Mouse (Mus musculus): ENCODE measurements around the gene Arhgef16.

The Arhgef16 gene

DNA sequence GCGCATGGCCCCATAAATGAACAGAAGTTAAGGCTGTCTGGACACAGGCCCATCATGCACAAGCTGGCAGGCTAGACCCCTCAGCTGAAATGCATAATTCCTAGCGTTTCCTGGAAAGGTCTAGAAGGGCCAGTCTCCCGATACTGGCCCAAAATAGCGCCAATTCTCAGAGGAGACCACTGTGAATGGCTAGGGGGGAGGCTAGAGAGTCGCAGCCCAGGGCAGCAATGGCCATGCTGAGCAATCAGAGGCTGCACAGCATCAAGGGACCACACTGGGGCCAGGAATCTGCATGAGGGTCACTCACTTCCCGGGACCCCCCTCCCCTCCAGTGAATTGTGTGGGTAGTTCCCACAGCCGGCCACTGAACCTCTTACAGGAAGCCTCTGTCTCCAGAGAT is 17.8 kb downstream of the Arhgef16 start:
- no peak for DNase-seq

- DNase-seq, result no peak
Measured at GRCm38 (mm10) chr4:154279481-154279880, 22.0 kb downstream of the Arhgef16 start.

DNA sequence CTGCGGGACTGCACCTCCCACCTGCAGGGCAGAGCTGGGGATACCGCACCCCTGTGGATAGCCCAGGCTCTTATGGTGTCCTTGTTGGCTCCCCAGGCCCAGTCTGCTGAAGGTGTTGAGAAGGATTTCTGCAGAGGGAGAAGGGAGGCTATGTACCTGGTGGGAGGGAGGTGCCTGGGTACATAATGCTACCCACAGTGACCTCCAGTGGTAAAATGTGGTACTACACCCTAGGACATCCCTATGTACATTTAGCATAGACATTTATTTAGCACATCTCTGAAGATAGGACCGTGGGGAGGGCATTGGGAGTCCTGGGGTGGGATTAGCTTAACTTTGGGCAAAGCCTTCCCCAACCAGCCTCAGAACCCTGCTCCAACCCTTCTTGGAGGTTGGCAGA is 28.5 kb downstream of the Arhgef16 start:
- peak; percentile 83 for DNase-seq

GRCm38 (mm10) chr4:154269520-154269919 is 32.0 kb downstream of the Arhgef16 start:
- DNase-seq, result peak; percentile 40

DNA sequence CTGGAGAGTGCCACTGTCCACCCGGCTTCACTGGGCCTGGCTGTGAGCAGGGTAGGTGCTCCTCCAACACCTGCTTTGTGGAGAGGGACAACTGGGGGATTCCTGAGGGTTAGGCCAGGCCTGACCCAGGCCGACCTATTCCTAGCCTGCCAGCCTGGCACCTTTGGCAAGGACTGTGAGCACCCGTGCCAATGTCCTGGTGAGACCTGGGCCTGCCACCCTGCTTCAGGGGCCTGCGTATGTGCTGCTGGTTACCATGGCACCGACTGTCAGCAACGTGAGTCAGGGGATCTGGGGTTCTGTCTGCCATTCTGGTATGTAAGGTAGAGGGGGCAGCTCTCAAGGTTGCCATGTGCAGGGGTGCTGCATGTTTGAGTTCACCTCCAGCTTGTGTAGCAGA is 34.0 kb downstream of the Arhgef16 start:
- no peak for DNase-seq

- DNase-seq, result no peak
Measured at GRCm38 (mm10) chr4:154262071-154262470, 39.4 kb downstream of the Arhgef16 start.

DNA sequence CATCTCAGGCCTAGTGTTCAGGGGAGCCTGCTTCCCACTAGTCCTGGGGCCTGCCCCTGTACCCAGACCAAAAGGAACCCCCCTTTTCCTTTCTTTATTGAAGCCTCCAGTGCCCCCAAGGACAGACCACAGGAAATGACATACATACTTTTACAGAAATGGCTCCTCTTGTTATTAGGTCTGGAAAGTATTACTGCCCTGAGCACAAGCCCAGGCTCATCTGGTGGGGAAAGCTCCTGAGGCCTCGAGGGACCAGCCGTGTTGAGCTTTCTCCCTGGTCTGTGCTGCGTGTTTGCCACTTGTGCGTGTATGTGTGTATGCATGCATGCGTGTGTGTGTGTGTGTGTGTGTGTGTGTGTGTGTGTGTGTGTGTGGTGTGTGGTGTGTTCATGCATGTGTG is 40.7 kb downstream of the Arhgef16 start:
- DNase-seq, result no peak

DNA sequence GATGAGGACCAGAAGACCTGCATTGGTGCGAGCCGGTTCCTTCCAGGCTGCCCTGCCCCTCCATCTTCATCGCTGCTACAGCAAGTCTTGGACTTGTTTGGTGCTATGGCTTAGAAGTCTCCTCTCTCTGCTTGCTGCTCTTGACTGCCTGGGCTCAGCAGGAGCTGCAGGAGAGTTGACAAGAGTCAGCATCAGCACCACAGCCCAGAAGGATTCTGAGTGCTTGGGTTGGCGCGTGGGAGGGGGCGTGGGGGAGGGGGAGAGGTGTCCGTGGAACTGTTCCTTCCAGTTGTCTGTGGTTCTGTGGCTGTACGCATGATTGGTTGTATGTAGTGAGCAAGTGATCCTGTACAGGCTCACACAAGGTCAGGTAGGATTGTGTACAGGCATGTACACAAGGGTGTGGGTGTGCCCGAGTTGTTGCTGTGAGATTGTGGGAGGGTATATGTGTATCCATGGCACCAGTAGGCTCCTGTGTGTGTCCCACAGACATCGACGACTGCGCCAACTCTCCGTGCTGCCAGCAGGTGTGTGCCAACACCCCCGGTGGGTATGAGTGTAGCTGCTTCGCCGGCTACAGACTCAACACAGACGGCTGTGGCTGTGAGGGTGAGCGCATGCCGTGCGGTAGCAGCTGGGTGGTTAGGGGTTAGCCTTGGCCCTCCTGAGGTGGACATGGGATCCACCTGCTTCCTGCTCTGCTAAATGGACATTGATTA is 48.8 kb downstream of the Arhgef16 start:
- no peak for DNase-seq

DNA sequence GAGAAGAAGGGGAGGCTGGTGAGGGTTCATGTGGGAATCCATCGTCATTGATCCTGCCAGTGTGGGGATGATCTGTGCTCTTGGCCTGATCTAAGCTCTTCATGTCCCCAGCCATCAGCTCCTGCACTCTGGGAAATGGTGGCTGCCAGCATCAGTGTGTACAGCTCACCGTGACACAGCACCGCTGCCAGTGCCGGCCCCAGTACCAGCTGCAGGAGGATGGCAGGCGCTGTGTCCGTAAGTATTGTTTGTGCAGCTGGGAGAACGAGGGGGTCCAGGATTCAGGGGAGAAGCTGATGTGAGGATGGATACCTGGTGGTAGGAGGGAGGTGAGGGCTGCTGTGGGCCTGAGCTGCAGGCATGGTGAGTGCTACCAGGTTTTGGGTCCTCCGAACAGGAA is 52.2 kb downstream of the Arhgef16 start:
- no peak for DNase-seq

- DNase-seq, result no peak
Measured at GRCm38 (mm10) chr4:154248092-154248805, 53.2 kb downstream of the Arhgef16 start.

- no peak for DNase-seq
Measured at GRCm38 (mm10) chr4:154247207-154248091, 54.0 kb downstream of the Arhgef16 start.

DNA sequence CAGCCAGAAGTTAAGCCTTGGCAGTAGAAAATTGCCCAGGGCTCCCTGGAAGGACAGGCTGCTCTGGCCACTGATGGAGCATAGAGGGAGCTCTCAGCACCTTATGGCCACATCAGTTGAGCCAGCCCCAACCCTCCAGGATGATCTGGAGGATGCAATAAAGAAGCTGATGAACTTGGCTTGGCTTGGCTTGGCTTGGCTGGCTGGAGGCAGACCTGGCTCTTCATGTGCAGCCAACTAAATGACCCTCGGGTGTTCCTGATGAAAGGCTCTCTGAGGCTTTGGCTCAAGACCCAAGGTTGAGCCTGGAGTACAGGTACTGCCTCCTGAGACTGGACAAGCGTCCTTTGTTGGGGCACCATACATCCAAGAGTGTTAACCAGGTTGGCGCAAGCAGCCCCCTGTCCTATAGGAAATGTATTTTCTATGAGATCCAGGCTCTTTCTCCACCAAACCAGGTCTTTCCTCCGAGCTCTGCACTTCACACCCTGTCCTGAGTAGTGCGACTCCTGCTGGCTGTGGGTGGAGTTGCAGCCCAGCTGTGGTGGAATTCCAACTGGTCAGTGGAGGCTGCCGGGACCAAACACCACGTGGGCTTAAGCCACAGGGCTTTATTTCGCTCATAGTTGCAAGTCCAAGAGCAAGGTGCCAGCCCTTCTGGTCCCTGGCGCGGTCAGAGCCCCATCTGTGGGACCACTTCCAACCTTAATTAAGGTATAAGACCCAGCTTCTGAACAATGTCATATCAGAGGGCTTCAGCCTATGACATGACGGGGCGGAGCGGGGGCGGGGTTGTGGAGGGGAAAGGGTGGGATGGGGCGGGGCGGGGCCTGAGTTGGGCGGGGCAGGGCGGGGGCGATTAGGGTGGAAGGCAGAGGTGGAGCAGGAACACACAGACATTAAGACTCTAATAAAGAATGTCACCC is 55.1 kb downstream of the Arhgef16 start:
- peak; percentile 83 for DNase-seq

GRCm38 (mm10) chr4:154245342-154245741 is 56.1 kb downstream of the Arhgef16 start:
- no peak for DNase-seq

DNA sequence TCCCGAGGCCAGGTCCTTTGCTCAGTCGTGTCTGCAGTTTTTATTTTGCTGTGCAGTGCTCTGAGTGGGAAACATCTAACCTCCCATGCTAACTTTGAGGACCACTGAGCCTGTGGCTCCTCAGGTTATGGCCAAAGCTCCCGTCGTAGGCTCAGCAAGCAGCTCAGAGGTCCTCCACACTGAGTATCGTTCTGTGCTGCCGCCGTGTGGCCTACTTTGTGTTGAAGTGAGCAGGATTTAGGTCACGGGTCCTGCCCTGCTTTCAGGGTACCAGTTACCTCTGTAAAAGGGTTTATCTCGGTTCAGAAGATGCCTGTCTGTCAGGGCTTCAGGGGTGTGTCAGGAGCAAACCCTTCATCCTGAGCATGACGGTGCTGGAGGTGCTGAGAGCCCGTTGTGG is 60.9 kb downstream of the Arhgef16 start:
- DNase-seq, result no peak

- no peak for DNase-seq
Measured at GRCm38 (mm10) chr4:154239199-154239598, 62.3 kb downstream of the Arhgef16 start.

- DNase-seq, result no peak
Measured at GRCm38 (mm10) chr4:154237306-154237705, 64.2 kb downstream of the Arhgef16 start.

GRCm38 (mm10) chr4:154236893-154237292 is 64.6 kb downstream of the Arhgef16 start:
- DNase-seq, result no peak

DNA sequence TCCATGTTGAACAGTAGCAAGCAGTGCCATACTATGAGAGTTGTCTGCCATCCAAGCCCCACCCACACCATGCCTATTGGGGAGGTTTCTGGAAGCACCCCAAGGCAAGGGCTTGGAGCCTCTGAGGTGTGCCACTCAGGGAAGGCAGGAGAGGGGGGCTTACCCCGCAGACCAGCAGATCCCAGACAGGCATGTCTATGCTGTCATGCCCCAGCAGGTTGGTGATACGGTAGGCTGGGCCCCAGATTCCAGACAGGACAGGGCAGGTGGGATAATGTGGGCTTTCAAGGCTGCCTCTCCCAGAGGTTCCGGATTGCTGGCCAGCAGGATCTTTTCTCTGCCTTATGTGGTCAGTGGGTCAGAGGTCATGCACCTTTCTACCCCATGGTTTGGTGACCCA is 65.5 kb downstream of the Arhgef16 start:
- no peak for DNase-seq

GRCm38 (mm10) chr4:154232295-154232694 is 69.2 kb downstream of the Arhgef16 start:
- no peak for DNase-seq

GRCm38 (mm10) chr4:154231380-154231779 is 70.1 kb downstream of the Arhgef16 start:
- DNase-seq, result no peak

- DNase-seq, result no peak
Measured at GRCm38 (mm10) chr4:154229569-154229968, 71.9 kb downstream of the Arhgef16 start.

Data from kidney, adult 9 months (tissue).